Mouse (Mus musculus): ENCODE measurements around the gene Papln. TPM values are rescaled to one million over a fixed set of nuclear protein-coding genes. Genes with fewer than 3 reads are reported as not detected.

Gene Papln
- polyA plus RNA-seq (2015; fragmentation: Nextera tagmentation; extraction: Ambion mirVana), result 0.63 and 0.79 TPM in 2 replicates

DNA sequence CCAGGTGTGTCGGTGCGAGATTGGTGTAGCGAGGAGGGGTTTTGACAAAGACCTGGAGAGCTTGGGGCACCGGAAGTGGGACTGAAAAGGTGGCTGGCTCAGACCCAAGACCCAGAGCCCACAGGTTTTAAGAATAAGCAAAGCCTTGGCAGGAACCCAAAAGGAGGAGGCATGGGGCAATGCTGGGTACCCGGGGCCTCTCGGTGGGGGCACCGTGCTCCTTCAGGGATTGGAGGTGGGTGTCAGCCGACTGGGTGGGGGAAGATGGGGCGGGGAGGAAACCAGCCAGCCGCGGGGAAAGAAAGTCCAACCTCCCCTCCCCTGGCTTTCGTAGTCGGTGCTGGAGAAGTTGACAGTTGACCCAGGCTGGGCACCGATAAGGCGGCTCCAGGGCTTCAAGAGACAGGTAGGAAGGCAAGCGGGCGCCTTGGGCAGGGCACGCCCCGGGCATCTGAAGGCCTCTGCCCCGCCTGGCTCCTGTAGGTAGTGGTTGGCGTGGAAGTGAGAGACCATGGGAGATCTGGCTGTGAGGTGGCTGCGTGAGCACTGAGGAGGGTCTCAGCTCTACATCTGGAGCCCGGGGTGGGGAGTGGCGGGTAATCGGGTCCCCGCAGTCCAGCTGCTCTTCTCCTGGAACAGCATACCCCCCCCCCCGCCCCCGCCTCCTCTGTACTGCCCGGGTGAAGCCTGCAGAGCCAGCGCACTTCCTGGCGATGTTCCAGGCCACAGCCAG is at the start of gene Papln:
Papln (plus strand) TSS at position 324 of the 733 bp plus-strand sequence.

Other genes starting within 250 kb of the Papln start
- gene Dcaf4, start 243.2 kb upstream of the Papln start, polyA plus RNA-seq (2015; fragmentation: Nextera tagmentation; extraction: Ambion mirVana), result 35.6 and 66.0 TPM in 2 replicates
- 12.0 and 21.5 TPM in 2 replicates for gene Zfyve1, start 166.4 kb upstream of the Papln start, polyA plus RNA-seq (2015; fragmentation: Nextera tagmentation; extraction: Ambion mirVana)
- 88.1 and 146 TPM in 2 replicates for gene Rbm25, start 132.4 kb upstream of the Papln start, polyA plus RNA-seq (2015; fragmentation: Nextera tagmentation; extraction: Ambion mirVana)
- gene Psen1, start 75.5 kb upstream of the Papln start, polyA plus RNA-seq (2015; fragmentation: Nextera tagmentation; extraction: Ambion mirVana), result 36.5 and 50.0 TPM in 2 replicates
- gene Numb, start 158.3 kb downstream of the Papln start, polyA plus RNA-seq (2015; fragmentation: Nextera tagmentation; extraction: Ambion mirVana), result 16.5 and 21.9 TPM in 2 replicates
- gene Riox1, start 187.0 kb downstream of the Papln start, polyA plus RNA-seq (2015; fragmentation: Nextera tagmentation; extraction: Ambion mirVana), result 8.9 and 13.2 TPM in 2 replicates
- gene Heatr4, start 221.2 kb downstream of the Papln start, polyA plus RNA-seq (2015; fragmentation: Nextera tagmentation; extraction: Ambion mirVana), result 0.04 TPM in 1 of 2 replicates, not detected in the other
- 24.9 and 29.5 TPM in 2 replicates for gene Acot2, start 224.2 kb downstream of the Papln start, polyA plus RNA-seq (2015; fragmentation: Nextera tagmentation; extraction: Ambion mirVana)
- 17.7 and 24.3 TPM in 2 replicates for gene Acot1, start 245.9 kb downstream of the Papln start, polyA plus RNA-seq (2015; fragmentation: Nextera tagmentation; extraction: Ambion mirVana)